Mouse (Mus musculus): ENCODE data around the gene Gm49384.

Gm49384 gene

GRCm38 (mm10) chr12:69207396-69207795 is 3.3 kb upstream of the Gm49384 start:
- no peak for DNase-seq (ENCODE audit: low read depth)

DNA sequence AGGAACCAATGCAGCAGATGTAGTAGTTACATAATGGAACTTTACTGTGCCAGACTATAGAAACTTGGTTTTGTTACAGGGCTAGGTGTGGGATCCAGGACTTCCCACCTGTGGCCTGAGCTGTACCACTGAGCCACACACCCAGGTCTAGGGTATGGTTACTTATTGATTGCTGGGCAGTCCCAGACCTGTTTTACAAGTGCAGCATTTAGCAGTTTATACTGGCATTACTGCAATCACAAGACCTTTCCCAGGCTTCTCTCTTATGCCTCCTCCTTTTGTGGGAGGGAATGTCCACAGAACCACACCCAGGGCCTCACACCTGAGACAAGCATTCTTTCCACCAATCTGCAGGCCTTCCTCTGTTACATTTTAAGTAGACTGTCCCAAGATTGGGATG is 5.1 kb downstream of the Gm49384 start:
- DNase-seq (ENCODE audit: low read depth), result no peak

- DNase-seq (ENCODE audit: low read depth), result peak; percentile 76
Measured at GRCm38 (mm10) chr12:69198164-69198535, 5.9 kb downstream of the Gm49384 start, which contains the start of gene Dnaaf2. Dnaaf2 (minus strand) TSS chr12:69198429.

GRCm38 (mm10) chr12:69197378-69198163 is 6.5 kb downstream of the Gm49384 start:
- DNase-seq (ENCODE audit: low read depth), result no peak

GRCm38 (mm10) chr12:69196444-69197377 is 7.4 kb downstream of the Gm49384 start, which contains the start of gene Gm49383:
Gm49383 (minus strand) TSS chr12:69197104.
- DNase-seq (ENCODE audit: low read depth), result peak; percentile 73

DNA sequence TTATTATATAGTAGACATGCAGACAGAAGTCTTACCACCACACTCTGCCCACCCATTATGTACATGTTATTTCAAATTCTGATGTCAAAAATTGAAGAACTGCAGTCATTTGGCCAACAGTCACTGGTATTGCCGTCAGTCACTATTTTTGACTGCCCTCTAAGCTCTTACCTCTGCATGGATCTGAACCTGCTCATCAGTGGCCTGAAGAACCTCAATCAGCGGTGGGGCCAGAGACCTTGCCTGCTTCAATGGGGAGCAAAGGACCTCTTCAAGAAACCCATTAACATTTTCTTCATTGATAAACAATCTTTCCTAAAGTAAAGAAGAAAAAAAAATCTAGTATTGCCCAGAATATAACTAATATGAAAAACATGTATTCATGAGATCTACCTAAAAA is 11.4 kb downstream of the Gm49384 start:
- no peak for DNase-seq (ENCODE audit: low read depth)

- no peak for DNase-seq (ENCODE audit: low read depth)
Measured at GRCm38 (mm10) chr12:69191396-69191795, 12.7 kb downstream of the Gm49384 start.

DNA sequence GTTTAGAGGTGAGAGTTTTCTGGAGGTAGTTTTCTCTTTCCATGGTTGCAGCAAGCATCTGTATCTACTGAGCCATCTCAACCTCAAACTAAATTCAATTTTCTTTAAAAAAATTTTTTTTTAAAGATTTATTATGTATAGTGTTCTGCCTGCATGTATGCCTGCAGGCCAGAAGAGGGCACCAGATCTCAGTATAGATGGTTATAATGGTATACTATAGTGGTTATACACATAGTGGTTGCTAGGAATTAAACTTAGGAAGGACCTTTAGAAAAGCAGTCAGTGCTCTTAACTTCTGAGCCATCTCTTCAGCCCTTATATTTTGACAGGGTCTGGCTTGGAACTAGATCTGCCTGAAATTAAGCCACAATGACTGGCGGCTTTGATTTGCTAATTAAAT is 13.5 kb downstream of the Gm49384 start:
- peak; percentile 42 for DNase-seq (ENCODE audit: low read depth)

- DNase-seq (ENCODE audit: low read depth), result no peak
Measured at GRCm38 (mm10) chr12:69190074-69190473, 14.0 kb downstream of the Gm49384 start.

- peak; percentile 49 for DNase-seq (ENCODE audit: low read depth)
Measured at GRCm38 (mm10) chr12:69186811-69187471, 17.1 kb downstream of the Gm49384 start.

GRCm38 (mm10) chr12:69185371-69185770 is 18.7 kb downstream of the Gm49384 start:
- no peak for DNase-seq (ENCODE audit: low read depth)

DNA sequence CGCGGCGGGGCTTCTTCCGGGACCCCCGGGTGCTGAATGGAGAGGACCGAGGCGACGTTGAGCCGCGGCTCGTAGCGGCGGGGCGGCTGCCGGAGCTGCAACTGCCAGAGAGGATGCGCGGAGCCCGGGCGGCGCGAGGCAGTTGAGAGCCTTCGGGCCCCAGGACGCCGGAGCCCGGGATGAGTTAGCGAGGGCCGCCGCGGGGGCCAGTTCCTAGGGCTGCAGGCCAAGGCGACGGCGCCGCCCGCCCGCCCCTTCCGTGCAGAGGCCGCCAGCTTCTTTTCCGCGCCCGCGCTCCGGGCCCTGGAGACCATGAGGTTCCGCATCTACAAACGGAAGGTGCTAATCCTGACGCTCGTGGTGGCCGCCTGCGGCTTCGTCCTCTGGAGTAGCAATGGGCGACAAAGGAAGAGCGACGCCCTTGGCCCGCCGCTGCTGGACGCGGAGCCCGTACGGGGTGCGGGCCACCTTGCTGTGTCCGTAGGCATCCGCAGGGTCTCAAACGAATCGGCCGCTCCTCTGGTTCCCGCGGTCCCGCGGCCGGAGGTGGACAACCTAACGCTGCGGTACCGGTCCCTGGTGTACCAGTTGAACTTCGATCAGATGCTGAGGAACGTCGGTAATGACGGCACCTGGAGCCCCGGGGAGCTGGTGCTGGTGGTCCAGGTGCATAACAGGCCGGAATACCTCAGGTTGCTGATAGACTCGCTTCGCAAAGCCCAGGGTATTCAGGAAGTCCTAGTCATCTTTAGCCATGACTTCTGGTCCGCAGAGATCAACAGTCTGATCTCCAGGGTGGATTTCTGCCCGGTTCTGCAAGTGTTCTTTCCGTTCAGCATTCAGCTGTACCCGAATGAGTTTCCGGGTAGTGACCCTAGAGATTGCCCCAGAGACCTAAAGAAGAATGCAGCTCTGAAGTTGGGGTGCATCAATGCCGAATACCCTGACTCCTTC is 19.4 kb downstream of the Gm49384 start:
- no peak for DNase-seq (ENCODE audit: low read depth)

DNA sequence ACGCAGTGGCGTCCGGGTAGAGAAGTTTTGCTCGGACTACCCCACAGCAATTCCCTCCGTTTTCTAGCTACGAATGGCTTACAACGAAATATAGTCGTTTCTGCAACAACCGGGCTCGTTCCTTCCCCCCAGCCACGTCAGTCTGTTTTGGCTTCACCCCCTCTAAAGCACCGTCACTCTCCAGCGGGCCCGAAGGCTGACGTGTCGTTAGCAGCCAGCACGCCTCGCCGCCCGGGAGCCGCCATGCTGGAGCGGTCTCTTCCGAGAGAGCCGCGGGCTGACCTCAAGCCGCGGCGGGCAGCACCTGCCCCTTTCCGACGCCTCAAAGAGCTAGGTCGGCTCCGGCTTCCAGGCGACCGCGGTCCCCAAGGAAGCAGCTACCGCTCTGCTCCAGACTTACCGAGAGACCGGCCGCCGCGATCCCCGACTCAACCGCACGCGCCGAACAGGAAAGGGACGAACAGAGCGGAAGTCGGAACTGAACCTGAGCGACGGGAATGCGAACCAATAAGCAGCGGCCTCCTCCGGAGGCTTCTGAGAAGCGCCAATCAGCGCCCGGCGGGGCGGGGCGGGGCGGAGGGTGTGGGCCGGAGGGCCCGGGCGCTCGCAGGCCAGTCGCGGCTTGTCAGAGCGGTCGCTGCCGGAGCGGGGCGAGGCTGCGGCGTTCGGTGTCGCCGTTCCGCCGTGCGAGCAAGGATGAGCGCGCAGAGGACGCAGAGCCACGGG is 20.3 kb downstream of the Gm49384 start, which contains the start of the genes Rpl36al and Mgat2:
Gene Rpl36al, minus strand, starts transcription at position 501 of the 726 bp plus-strand sequence.
Gene Mgat2, plus strand, starts transcription at position 575 of the 726 bp plus-strand sequence.
- peak; percentile 98 for DNase-seq (ENCODE audit: low read depth)

DNA sequence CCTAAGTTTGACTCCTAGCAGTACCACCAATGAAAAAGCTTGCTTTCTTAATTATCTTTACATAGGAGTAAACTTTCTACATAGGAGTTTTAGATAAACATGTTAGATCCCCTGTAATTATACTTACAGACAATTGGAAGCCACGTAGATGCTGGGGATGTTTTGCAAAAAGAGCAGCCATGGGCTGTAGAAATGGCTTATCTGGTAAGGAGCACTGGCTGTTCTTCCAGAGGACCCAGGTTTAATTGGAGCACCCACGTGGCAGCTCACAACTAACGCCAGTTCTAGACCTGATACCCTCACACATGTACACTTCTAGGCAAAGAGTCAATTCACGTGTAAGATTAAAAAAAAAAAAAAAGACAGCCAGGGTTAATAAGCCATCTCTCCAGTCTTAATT is 22.3 kb downstream of the Gm49384 start:
- DNase-seq (ENCODE audit: low read depth), result no peak

DNA sequence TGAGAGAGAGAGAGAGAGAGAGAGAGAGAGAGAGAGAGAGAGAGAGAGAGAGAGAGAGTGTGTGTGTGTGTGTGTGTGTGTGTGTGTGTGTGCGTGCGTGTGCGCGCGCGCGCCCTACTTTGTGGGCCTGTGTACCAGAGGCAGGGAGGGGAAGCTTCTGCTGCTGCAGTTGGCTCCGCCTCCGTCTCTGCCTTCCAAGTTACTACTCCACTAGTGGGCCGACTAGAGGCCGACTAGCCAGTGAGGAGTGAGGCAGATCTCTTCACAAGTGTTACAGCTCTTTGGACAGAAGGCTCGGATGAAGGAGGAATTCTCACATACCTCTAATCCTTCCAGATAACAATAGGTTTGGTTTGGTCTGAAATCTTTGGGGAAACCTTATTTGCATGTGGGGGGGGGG is 24.7 kb downstream of the Gm49384 start:
- no peak for DNase-seq (ENCODE audit: low read depth)

- no peak for DNase-seq (ENCODE audit: low read depth)
Measured at GRCm38 (mm10) chr12:69177526-69177925, 26.5 kb downstream of the Gm49384 start.

DNA sequence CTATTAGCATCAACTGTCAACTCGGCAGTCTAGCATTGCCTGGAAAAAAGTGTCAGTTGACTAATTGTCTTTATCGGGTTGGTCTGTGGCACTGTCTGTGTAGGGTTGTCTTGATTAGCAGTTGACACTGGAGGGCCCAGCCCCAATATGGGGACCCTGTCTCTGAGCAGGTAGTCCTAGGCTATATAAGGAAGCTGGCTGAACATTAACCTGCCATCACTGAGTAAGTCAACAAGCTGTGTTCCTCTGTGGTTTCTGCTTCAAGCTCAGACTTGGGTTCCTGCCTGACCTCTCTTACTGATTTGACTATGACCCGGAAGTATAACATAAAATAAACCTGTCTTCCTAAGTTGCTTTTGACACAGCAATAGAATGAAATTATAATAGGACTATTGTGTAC is 28.1 kb downstream of the Gm49384 start:
- no peak for DNase-seq (ENCODE audit: low read depth)

- DNase-seq (ENCODE audit: low read depth), result no peak
Measured at GRCm38 (mm10) chr12:69171307-69171706, 32.8 kb downstream of the Gm49384 start.

DNA sequence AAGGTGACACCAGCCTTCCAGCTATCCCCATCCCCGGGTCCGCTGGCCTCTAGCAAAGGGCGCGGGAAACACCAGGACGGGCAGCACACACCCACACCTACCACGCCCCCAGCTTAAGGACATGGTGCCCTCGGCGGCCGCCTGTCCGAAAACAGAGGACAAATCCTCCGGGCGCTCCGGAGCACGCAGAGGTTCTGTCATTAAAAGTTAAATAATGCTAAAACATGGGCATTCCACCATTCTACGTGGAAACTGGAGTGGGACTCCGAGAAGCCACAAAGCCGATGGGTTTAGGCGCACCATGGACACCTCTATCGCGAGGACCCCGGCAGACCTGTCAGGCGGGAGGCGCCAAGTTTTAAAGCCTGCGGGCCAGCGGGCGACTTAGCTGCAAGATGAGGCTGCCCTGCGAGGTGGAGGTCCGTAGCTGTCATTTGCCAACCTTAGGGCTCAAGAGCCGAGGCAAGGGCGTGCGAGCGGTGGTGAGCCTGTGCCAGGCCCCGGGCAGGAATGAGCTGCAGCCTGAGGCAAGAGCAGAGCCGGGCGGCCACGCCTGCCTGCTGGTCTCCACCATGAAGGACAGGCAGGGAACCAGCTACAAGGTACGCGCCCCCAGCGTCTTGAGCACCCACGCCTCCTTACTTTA is 35.5 kb downstream of the Gm49384 start, which contains the start of gene Lrr1:
Gene Lrr1, plus strand, starts transcription at position 354 of the 646 bp plus-strand sequence.
- DNase-seq (ENCODE audit: low read depth), result peak; percentile 94

All from naive thymus-derived CD4-positive, alpha-beta T cell, adult 2 months (primary cell).